Mouse (Mus musculus) embryonic facial prominence, embryonic 13.5 days (tissue): ENCODE measurements around the gene Armc10. TPM values are rescaled to one million over a fixed set of nuclear protein-coding genes. Genes with fewer than 3 reads are reported as not detected.
"Not testable (repeated sequence)": the region's sequence is repeated elsewhere in the genome, so short reads cannot be mapped to it uniquely, and the experiment has no call there.

Experiments used
- ATAC-seq: fragments of 200-750 bp; cut with Nextera tagmentation; 2 replicates; pipeline ENCODE4 v1.8.0; 2017; ENCODE audit warnings: low read depth; ENCODE audit not compliant: insufficient number of reproducible peaks, insufficient read depth, low FRiP score, low TSS enrichment
- H3K27ac ChIP-seq: fragments of 300-500 bp; sonication (generic); 2 replicates; pipeline ENCODE4 v1.5.1; 2015; ENCODE audit warnings: moderate library complexity, mild to moderate bottlenecking, inconsistent platforms
- H3K27me3 ChIP-seq: fragments of 300-500 bp; sonication (generic); 2 replicates; pipeline ENCODE4 v1.6.1; 2015; ENCODE audit warnings: mild to moderate bottlenecking, inconsistent platforms
- H3K36me3 ChIP-seq: fragments of 300-500 bp; sonication (generic); 2 replicates; pipeline ENCODE4 v1.6.1; 2015; ENCODE audit warnings: mild to moderate bottlenecking, inconsistent platforms
- H3K4me1 ChIP-seq: fragments of 300-500 bp; sonication (generic); 2 replicates; pipeline ENCODE4 v1.6.1; 2015; ENCODE audit warnings: inconsistent platforms
- H3K4me2 ChIP-seq: fragments of 300-500 bp; sonication (generic); 2 replicates; pipeline ENCODE4 v1.6.1; 2015; ENCODE audit warnings: moderate library complexity, mild to moderate bottlenecking, inconsistent platforms
- H3K4me3 ChIP-seq: fragments of 300-500 bp; sonication (generic); 2 replicates; pipeline ENCODE4 v1.5.1; 2015; ENCODE audit warnings: mild to moderate bottlenecking, inconsistent platforms
- H3K9ac ChIP-seq: fragments of 300-500 bp; sonication (generic); 2 replicates; pipeline ENCODE4 v1.6.1; 2015; ENCODE audit warnings: mild to moderate bottlenecking, inconsistent platforms
- H3K9me3 ChIP-seq: fragments of 300-500 bp; sonication (generic); 2 replicates; pipeline ENCODE4 v1.6.1; 2016; ENCODE audit warnings: inconsistent platforms
- WGBS: fragments of 180-500 bp; shearing (Covaris S2); methylation state at CpG from one replicate; pipeline ENCODE4 v1.1.7; 2015; ENCODE audit warnings: mixed read lengths; 5-methylcytosine and 5-hydroxymethylcytosine counted together
- polyA plus RNA-seq: library from polyadenylated mRNA; unstranded; fragments of >200 nt; fragmentation: Nextera tagmentation; extraction: Ambion mirVana; gene quantifications from 2 replicates; pipeline ENCODE4 v1.2.1, GENCODE M21; 2015

Armc10 gene
- polyA plus RNA-seq, 1 experiment from 2014 or later: 51.0 TPM

DNA sequence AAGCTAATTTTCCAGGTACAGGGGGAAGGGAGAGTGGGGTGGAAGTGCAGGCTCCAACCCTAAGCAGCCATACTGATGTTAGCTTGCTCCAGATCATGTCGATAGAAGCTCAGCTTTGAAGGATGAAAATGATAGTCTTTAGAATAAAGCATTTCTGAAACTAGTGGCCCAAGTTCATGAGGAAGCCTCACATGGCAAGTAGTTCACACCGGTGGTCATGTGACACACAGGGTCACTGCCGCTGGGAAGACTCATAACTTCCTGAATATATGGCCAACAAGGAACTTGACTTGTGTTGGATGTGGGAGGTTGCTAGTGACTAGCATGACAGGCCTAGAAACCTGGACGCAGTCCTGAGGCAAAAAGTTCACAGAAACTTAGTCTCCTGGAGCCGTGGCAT lies 46.6 kb downstream of the Armc10 start:
- Histone ChIP-seq H3K4me1 (peaks cover 3% of the 10 kb centered on the region; the same call in 1 of the 2 replicates), H3K4me2 (no peak overlapping the region), H3K27ac (no peak overlapping the region), H3K27me3 (no peaks in the 10 kb centered on the region), H3K36me3 (no peaks in the 10 kb centered on the region), H3K9me3 (no peaks in the 10 kb centered on the region), H3K4me3 (no peak overlapping the region), H3K9ac (no peak overlapping the region)
- 93% methylated on average over 5 of the region's 5 CpGs for WGBS
- ATAC-seq: no peak

DNA sequence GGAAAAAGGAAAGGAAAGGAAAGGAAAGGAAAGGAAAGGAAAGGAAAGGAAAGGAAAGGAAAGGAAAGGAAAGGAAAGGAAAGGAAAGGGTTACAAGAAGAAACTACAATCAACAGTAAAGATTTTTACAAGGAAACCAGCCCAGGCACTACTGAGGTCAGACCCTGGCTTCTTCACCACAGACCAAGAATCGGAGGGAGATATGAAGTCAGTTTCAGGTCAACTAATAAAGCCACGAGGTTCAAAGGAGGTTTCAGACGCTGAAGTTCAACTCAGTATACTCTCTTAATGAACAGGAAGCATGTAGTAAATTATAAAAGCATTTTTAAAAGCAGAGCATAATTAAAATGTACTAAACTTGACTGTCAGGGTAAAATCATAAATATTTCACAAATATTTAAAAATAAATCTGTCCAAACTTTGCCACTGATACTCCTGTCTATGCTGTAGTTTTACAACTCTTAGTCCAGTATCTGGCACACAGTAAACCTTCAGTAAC lies 47.8 kb downstream of the Armc10 start:
- Histone ChIP-seq H3K27ac (no peak overlapping the region), H3K4me1 (peaks cover 3% of the 10 kb centered on the region; the same call in 1 of the 2 replicates), H3K4me3 (no peak overlapping the region), H3K9me3 (no peaks in the 10 kb centered on the region), H3K4me2 (no peak overlapping the region), H3K27me3 (no peaks in the 10 kb centered on the region), H3K9ac (no peak overlapping the region), H3K36me3 (no peaks in the 10 kb centered on the region)
- ATAC-seq: no peak
- 65% methylated on average over 3 of the region's 3 CpGs for WGBS

GRCm38 (mm10) chr5:21694854-21695490 lies 49.4 kb downstream of the Armc10 start:
- no peak overlapping the region for H3K9ac ChIP-seq
- no peak overlapping the region for H3K4me3 ChIP-seq
- no peak for ATAC-seq
- no peaks in the 10 kb centered on the region for H3K36me3 ChIP-seq
- H3K4me2 ChIP-seq: no peak overlapping the region
- H3K4me1 ChIP-seq: no peaks in the 10 kb centered on the region
- no peaks in the 10 kb centered on the region for H3K9me3 ChIP-seq
- no peaks in the 10 kb centered on the region for H3K27me3 ChIP-seq
- 83% methylated on average over 3 of the region's 3 CpGs for WGBS
- H3K27ac ChIP-seq: no peak overlapping the region

GRCm38 (mm10) chr5:21699555-21699954 lies 53.9 kb downstream of the Armc10 start:
- H3K9ac ChIP-seq, H3K4me3 ChIP-seq, H3K9me3 ChIP-seq, H3K4me2 ChIP-seq, ATAC-seq, H3K27ac ChIP-seq, H3K4me1 ChIP-seq, H3K27me3 ChIP-seq, H3K36me3 ChIP-seq: not testable (repeated sequence)
- 95% methylated on average over 3 of the region's 3 CpGs for WGBS

GRCm38 (mm10) chr5:21700272-21700821 lies 54.7 kb downstream of the Armc10 start:
- Histone ChIP-seq H3K36me3 (no peaks in the 10 kb centered on the region), H3K4me3 (peak overlapping the region; percentile 69), H3K9me3 (no peaks in the 10 kb centered on the region), H3K27me3 (no peaks in the 10 kb centered on the region), H3K9ac (peak overlapping the region; percentile 93; the same call in 1 of the 2 replicates), H3K27ac (no peak overlapping the region), H3K4me1 (no peaks in the 10 kb centered on the region), H3K4me2 (peak overlapping the region; percentile 76)
- no peak for ATAC-seq
- WGBS: 13% methylated on average over 10 of the region's 10 CpGs

DNA sequence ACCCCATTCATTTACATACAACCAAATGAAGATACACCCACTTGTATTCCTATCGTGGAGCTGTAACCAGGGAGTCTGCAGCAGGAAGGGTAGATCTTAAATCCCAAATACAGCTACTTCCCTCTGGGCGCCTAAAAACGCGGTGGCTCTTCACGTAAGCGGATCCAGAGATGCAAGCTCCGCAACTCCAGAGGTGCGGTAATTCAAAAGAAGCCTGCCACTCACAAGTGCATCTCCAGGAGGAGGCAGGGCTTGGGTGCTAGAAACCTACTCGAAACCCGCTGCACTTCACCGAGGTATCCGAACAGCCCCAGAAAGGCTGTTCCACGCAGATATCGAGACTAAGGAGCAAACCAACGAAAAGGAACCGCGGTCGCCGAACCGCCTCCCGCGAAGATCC lies 55.3 kb downstream of the Armc10 start:
- Histone ChIP-seq H3K4me2 (peak overlapping the region; percentile 76), H3K9me3 (no peaks in the 10 kb centered on the region), H3K9ac (peak overlapping the region; percentile 93), H3K27me3 (no peaks in the 10 kb centered on the region), H3K36me3 (no peaks in the 10 kb centered on the region), H3K27ac (peak overlapping the region; percentile 95; the same call in 1 of the 2 replicates), H3K4me1 (no peaks in the 10 kb centered on the region), H3K4me3 (peak overlapping the region; percentile 69)
- under 1% methylated on average over 22 of the region's 22 CpGs for WGBS
- ATAC-seq: no peak

GRCm38 (mm10) chr5:21701351-21702008 lies 55.9 kb downstream of the Armc10 start, which contains the start of gene Napepld:
Gene Napepld (minus strand): TSS chr5:21701396.
- Histone ChIP-seq H3K4me2 (peak within 1 kb of the TSS; percentile 76), H3K4me3 (peak within 1 kb of the TSS; percentile 69), H3K9ac (peak within 1 kb of the TSS; percentile 93), H3K4me1 (no peaks in the 10 kb centered on the region), H3K27me3 (no peaks in the 10 kb centered on the region), H3K36me3 (no peaks in the 10 kb centered on the region), H3K27ac (peak within 1 kb of the TSS; percentile 95), H3K9me3 (no peaks in the 10 kb centered on the region)
- WGBS: under 1% methylated on average over 59 of the region's 59 CpGs
- peak; percentile 98 for ATAC-seq

DNA sequence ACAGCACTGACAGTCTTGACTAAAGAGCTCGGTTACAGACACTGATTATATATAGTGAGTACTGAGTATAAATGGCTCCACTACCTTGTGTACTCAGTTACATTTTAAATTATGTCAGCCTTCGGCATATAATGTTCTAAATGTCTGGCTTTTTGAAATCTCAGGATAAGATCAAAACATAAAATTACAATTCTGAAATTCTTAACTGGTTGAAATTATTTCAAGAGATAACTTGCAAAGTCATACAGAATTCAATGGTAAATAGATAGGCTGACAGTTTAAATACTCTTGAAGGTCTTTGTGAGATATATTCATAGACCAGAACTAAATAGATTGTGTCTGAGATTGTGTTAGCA lies 56.4 kb downstream of the Armc10 start:
- no peaks in the 10 kb centered on the region for H3K9me3 ChIP-seq
- H3K4me1 ChIP-seq: no peaks in the 10 kb centered on the region
- 55% methylated on average over 2 of the region's 2 CpGs for WGBS
- no peaks in the 10 kb centered on the region for H3K27me3 ChIP-seq
- peak overlapping the region; percentile 93 for H3K9ac ChIP-seq
- ATAC-seq: no peak
- peak overlapping the region; percentile 76 for H3K4me2 ChIP-seq
- H3K4me3 ChIP-seq: peak overlapping the region; percentile 69
- no peaks in the 10 kb centered on the region for H3K36me3 ChIP-seq
- peak overlapping the region; percentile 95 for H3K27ac ChIP-seq

- no peak overlapping the region for H3K27ac ChIP-seq
- no peak for ATAC-seq
- H3K9ac ChIP-seq: no peak overlapping the region
- no peak overlapping the region for H3K4me3 ChIP-seq
- H3K4me1 ChIP-seq: no peaks in the 10 kb centered on the region
- H3K9me3 ChIP-seq: no peaks in the 10 kb centered on the region
- no peaks in the 10 kb centered on the region for H3K27me3 ChIP-seq
- H3K36me3 ChIP-seq: no peaks in the 10 kb centered on the region
- 83% methylated on average over 6 of the region's 6 CpGs for WGBS
- no peak overlapping the region for H3K4me2 ChIP-seq
Observed at GRCm38 (mm10) chr5:21702873-21703475, 57.4 kb downstream of the Armc10 start.

DNA sequence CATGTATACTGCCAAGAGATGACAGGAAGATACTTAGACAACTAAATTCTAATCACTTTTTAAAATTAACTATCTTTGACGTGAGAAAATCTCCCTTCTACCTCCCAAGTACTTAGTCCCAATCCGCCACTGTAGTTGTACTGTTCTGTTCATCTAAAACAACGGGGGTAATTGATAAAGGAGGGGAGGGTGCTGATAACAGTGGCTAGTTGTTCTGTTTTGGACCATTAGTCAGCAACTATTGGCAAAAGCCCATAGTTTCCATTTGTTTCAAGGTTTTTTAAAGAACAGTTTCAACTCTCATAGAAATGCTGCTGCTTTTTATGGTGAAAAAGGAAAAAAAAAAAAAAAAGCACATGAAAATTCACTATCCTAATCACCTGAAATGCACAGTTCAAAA lies 58.1 kb downstream of the Armc10 start:
- WGBS: 74% methylated on average over 3 of the region's 3 CpGs
- no peak overlapping the region for H3K4me3 ChIP-seq
- H3K4me1 ChIP-seq: no peaks in the 10 kb centered on the region
- ATAC-seq: no peak
- no peaks in the 10 kb centered on the region for H3K36me3 ChIP-seq
- no peak overlapping the region for H3K27ac ChIP-seq
- no peak overlapping the region for H3K4me2 ChIP-seq
- H3K9me3 ChIP-seq: no peaks in the 10 kb centered on the region
- no peak overlapping the region for H3K9ac ChIP-seq
- no peaks in the 10 kb centered on the region for H3K27me3 ChIP-seq

DNA sequence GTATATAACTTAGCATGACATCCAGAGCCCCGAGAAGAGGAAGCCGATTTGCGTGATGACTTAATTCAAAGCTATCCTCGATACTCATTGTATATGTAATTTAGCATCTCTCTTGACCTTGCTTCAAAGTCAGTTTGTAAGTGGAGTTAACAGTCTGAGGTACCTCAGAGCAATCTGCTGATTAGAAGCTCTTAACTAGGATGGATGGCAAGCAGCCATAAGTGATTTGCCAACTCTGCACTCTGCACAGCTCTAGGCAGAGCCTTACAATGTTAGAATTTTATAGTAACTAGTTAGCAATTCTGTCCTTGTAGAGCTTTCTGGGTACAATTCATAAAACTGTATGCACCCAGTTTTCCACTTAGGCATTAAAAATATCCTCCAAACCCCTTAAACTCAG lies 60.9 kb downstream of the Armc10 start:
- Histone ChIP-seq H3K4me2 (no peak overlapping the region), H3K4me1 (no peaks in the 10 kb centered on the region), H3K27ac (no peak overlapping the region), H3K9me3 (no peaks in the 10 kb centered on the region), H3K27me3 (no peaks in the 10 kb centered on the region), H3K9ac (no peak overlapping the region), H3K4me3 (no peak overlapping the region), H3K36me3 (no peaks in the 10 kb centered on the region)
- ATAC-seq: no peak
- 93% methylated on average over 4 of the region's 4 CpGs for WGBS
